Mouse (Mus musculus) pancreas, adult 10 weeks (tissue): ENCODE data around the gene Prrg3. TPM values are rescaled to one million over a fixed set of nuclear protein-coding genes. Genes with fewer than 3 reads are reported as not detected.

ENCODE experiments used
- polyA plus RNA-seq: library from polyadenylated mRNA; stranded (reverse); fragments of 350-450 nt; fragmentation: Illumina TruSeq; extraction: RNeasy Lipid Tissue Mini Kit (QIAGEN cat#74804); gene quantifications from one replicate; pipeline ENCODE4 v1.2.3, GENCODE M21; 2015; ENCODE audit warnings: low read depth, low replicate concordance; ENCODE audit not compliant: insufficient read depth

Prrg3 gene
- polyA plus RNA-seq, result 2.2 TPM

GRCm38 (mm10) chrX:71962073-71963051, at the start of gene Prrg3:
Gene Prrg3 (plus strand): TSS chrX:71962624.

GRCm38 (mm10) chrX:71972686-71973085, 10.3 kb downstream of the Prrg3 start, which contains the start of gene Fate1:
Gene Fate1 (plus strand): TSS chrX:71972986.

DNA sequence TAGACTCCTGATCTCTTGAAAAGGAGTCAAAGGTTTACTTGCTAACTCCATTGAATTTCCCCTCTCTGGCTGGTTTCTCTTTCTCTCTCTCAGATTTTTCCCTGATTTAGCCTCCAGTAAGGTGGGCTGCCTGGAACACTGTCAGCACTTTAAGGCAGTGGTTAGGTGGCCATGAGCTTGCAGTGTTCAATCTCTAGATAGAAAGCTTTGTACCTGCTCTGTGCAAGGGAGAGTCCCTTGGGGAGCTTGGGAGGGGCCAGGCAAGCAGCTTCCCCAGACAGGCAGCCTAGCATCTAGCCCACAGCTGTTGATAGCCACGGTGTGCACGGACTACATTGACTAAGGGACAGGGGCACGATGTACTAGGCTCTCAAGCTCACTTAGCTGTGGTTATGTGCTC, 29.1 kb downstream of the Prrg3 start, which contains the start of gene Cnga2:
Gene Cnga2, plus strand, starts transcription at position 301 of the 400 bp plus-strand sequence.

Other genes starting within 250 kb of the Prrg3 start
- gene Vma21, start 146.7 kb upstream of the Prrg3 start, polyA plus RNA-seq, result 2.8 TPM
- 0.37 TPM for gene Gm1141, start 41.6 kb upstream of the Prrg3 start, polyA plus RNA-seq
- gene Fate1, start 10.4 kb downstream of the Prrg3 start, polyA plus RNA-seq, result not detected
- gene Cnga2, start 29.2 kb downstream of the Prrg3 start, polyA plus RNA-seq, result not detected